Mouse (Mus musculus) thymus, adult 2 months (tissue): ENCODE results near the gene Ddx42. TPM values are rescaled to one million over a fixed set of nuclear protein-coding genes. Genes with fewer than 3 reads are reported as not detected.

ENCODE experiments used
- DNase-seq: peaks from one replicate; pipeline ENCODE4 v3.0.0; 2021
- H3K27ac ChIP-seq: fragments of 200-500 bp; 2 replicates; pipeline ENCODE4 v1.5.1; 2012; ENCODE audit warnings: low read length, control low read depth; ENCODE audit not compliant: control insufficient read depth, insufficient read depth
- H3K27me3 ChIP-seq: fragments of 200-500 bp; 2 replicates; pipeline ENCODE4 v1.6.1; 2012; ENCODE audit warnings: mild to moderate bottlenecking, low read length, moderate library complexity, mixed read lengths; ENCODE audit not compliant: control insufficient read depth, insufficient read depth
- H3K36me3 ChIP-seq: fragments of 200-500 bp; 2 replicates; pipeline ENCODE4 v1.6.1; 2012; ENCODE audit warnings: mild to moderate bottlenecking, low read length, moderate library complexity; ENCODE audit not compliant: control insufficient read depth, insufficient read depth
- H3K4me1 ChIP-seq: fragments of 200-500 bp; replicated peaks from 2 replicates; pipeline ENCODE4 v1.6.1; 2012; ENCODE audit warnings: low read length; ENCODE audit not compliant: control insufficient read depth, insufficient read depth
- H3K4me3 ChIP-seq: fragments of 200-500 bp; 2 replicates; pipeline ENCODE4 v1.5.1; 2012; ENCODE audit warnings: mild to moderate bottlenecking, low read length, control low read depth, moderate library complexity; ENCODE audit not compliant: control insufficient read depth, insufficient read depth
- CTCF ChIP-seq: fragments of 200-500 bp; IDR thresholded peaks from 2 replicates; pipeline ENCODE4 v1.5.1; 2012; ENCODE audit warnings: mild to moderate bottlenecking, control low read depth, low read length, moderate library complexity, borderline replicate concordance; ENCODE audit not compliant: control insufficient read depth, poor library complexity, insufficient read depth; ENCODE audit errors: extremely low read depth
- POLR2A ChIP-seq: fragments of 200-500 bp; IDR thresholded peaks from 2 replicates; pipeline ENCODE4 v1.6.1; 2012; ENCODE audit warnings: mild to moderate bottlenecking, low read length, control low read depth, moderate library complexity; ENCODE audit not compliant: control insufficient read depth, poor library complexity, insufficient read depth; ENCODE audit errors: extremely low read depth
- WGBS: fragments of 180-500 bp; shearing (Covaris S2); methylation state at CpG from one replicate; pipeline ENCODE4 v1.1.7; 2018; 5-methylcytosine and 5-hydroxymethylcytosine counted together
- polyA plus RNA-seq: library from polyadenylated mRNA; depleted of rRNA; stranded (reverse); fragments of >200 nt; gene quantifications from 2 replicates; pipeline ENCODE4 v1.2.3, GENCODE M21; 2012; rRNA removed

Ddx42 gene
- polyA plus RNA-seq, 1 experiment: 16.7 TPM

GRCm38 (mm10) chr11:106289369-106289768 is 72.6 kb downstream of the Ddx42 start:
- 0 out of 2 replicates have a peak, but pooled peaks have one; percentile 18 for TF ChIP-seq CTCF
- TF ChIP-seq POLR2A: no peak
- WGBS: 68% methylated on average over 8 of the region's 8 CpGs
- Histone ChIP-seq H3K4me3 (no peak overlapping the region), H3K27me3 (no peaks in the 10 kb centered on the region), H3K4me1 (no peaks in the 10 kb centered on the region), H3K27ac (no peak overlapping the region), H3K36me3 (no peaks in the 10 kb centered on the region)
- peak; percentile 30 for DNase-seq

- WGBS: 90% methylated on average over 5 of the region's 5 CpGs
- no peak overlapping the region for H3K4me3 ChIP-seq
- no peaks in the 10 kb centered on the region for H3K36me3 ChIP-seq
- TF ChIP-seq POLR2A (no peak), CTCF (no peak)
- H3K4me1 ChIP-seq: no peaks in the 10 kb centered on the region
- no peak for DNase-seq
- H3K27ac ChIP-seq: no peak overlapping the region
- no peaks in the 10 kb centered on the region for H3K27me3 ChIP-seq
Measured at GRCm38 (mm10) chr11:106290376-106290775, 73.7 kb downstream of the Ddx42 start.

GRCm38 (mm10) chr11:106291861-106292260 is 75.1 kb downstream of the Ddx42 start:
- Histone ChIP-seq H3K36me3 (no peaks in the 10 kb centered on the region), H3K4me1 (no peaks in the 10 kb centered on the region), H3K27me3 (no peaks in the 10 kb centered on the region), H3K27ac (no peak overlapping the region), H3K4me3 (no peak overlapping the region)
- TF ChIP-seq CTCF (no peak), POLR2A (no peak)
- no peak for DNase-seq
- 97% methylated on average over 2 of the region's 2 CpGs for WGBS

Other genes starting within 250 kb of the Ddx42 start
- 8.0 and 10.2 TPM in 2 replicates for gene Ace, start 249.0 kb upstream of the Ddx42 start, polyA plus RNA-seq
- not detected in 2 replicates for gene Ace3, start 222.3 kb upstream of the Ddx42 start, polyA plus RNA-seq
- gene Kcnh6, start 208.8 kb upstream of the Ddx42 start, polyA plus RNA-seq: 3.9 and 4.3 TPM in 2 replicates
- 79.1 and 85.0 TPM in 2 replicates for gene Dcaf7, start 180.1 kb upstream of the Ddx42 start, polyA plus RNA-seq
- 14.9 and 18.4 TPM in 2 replicates for gene Taco1, start 150.9 kb upstream of the Ddx42 start, polyA plus RNA-seq
- 45.6 and 46.0 TPM in 2 replicates for gene Map3k3, start 132.3 kb upstream of the Ddx42 start, polyA plus RNA-seq
- gene Gm10840, start 56.1 kb upstream of the Ddx42 start, polyA plus RNA-seq: not detected in 2 replicates
- 569 and 594 TPM in 2 replicates for gene Limd2, start 56.1 kb upstream of the Ddx42 start, polyA plus RNA-seq
- 40.3 and 40.5 TPM in 2 replicates for gene Strada, start 14.8 kb upstream of the Ddx42 start, polyA plus RNA-seq
- gene Ccdc47, start 582 bp upstream of the Ddx42 start, polyA plus RNA-seq: 15.5 and 16.9 TPM in 2 replicates
- gene Ftsj3, start 39.2 kb downstream of the Ddx42 start, polyA plus RNA-seq: 23.7 and 25.3 TPM in 2 replicates
- 53.9 and 56.1 TPM in 2 replicates for gene Psmc5, start 39.2 kb downstream of the Ddx42 start, polyA plus RNA-seq
- gene Smarcd2, start 56.0 kb downstream of the Ddx42 start, polyA plus RNA-seq: 552 and 570 TPM in 2 replicates
- gene Tcam1, start 59.7 kb downstream of the Ddx42 start, polyA plus RNA-seq: 0.42 and 0.47 TPM in 2 replicates
- gene Gh, start 84.9 kb downstream of the Ddx42 start, polyA plus RNA-seq: 0.74 and 1.7 TPM in 2 replicates
- gene Cd79b, start 97.8 kb downstream of the Ddx42 start, polyA plus RNA-seq: 33.2 and 39.6 TPM in 2 replicates
- 0.92 and 1.2 TPM in 2 replicates for gene Scn4a, start 136.4 kb downstream of the Ddx42 start, polyA plus RNA-seq
- 30.1 and 31.1 TPM in 2 replicates for gene Prr29, start 148.5 kb downstream of the Ddx42 start, polyA plus RNA-seq
- gene Icam2, start 171.1 kb downstream of the Ddx42 start, polyA plus RNA-seq: 185 and 222 TPM in 2 replicates